Mouse (Mus musculus) heart, postnatal 0 days (tissue): Measurements from ENCODE around the gene Cyp51.

ENCODE experiments used
- CTCF ChIP-seq: IDR thresholded peaks from 2 replicates; pipeline ENCODE4 v1.5.1; 2016; ENCODE audit warnings: antibody characterized with exemption, control low read depth, low read depth
- EP300 ChIP-seq: IDR thresholded peaks from 2 replicates; pipeline ENCODE4 v1.6.1; 2016; ENCODE audit warnings: antibody characterized with exemption, low read depth

- TF ChIP-seq CTCF: no peak
- no peak for TF ChIP-seq EP300
Observed at GRCm38 (mm10) chr5:4060313-4060712, 44.2 kb downstream of the Cyp51 start.
